Mouse (Mus musculus) heart, embryonic 13.5 days (tissue): ENCODE measurements around the gene A630001G21Rik. TPM values are rescaled to one million over a fixed set of nuclear protein-coding genes. Genes with fewer than 3 reads are reported as not detected.
"Not testable (repeated sequence)": the region's sequence is repeated elsewhere in the genome, so short reads cannot be mapped to it uniquely, and the experiment has no call there.

Source experiments
- ATAC-seq: fragments of 200-750 bp; cut with Nextera tagmentation; 2 replicates; pipeline ENCODE4 v1.8.0; 2017; ENCODE audit warnings: moderate TSS enrichment; ENCODE audit not compliant: insufficient number of reproducible peaks, low FRiP score, low TSS enrichment; ENCODE audit errors: extremely low read depth
- H3K27ac ChIP-seq: fragments of 300-500 bp; sonication (generic); replicated peaks from 2 replicates; pipeline ENCODE4 v1.5.1; 2015; ENCODE audit warnings: moderate library complexity, mild to moderate bottlenecking, inconsistent platforms
- H3K27me3 ChIP-seq: fragments of 300-500 bp; sonication (generic); replicated peaks from 2 replicates; pipeline ENCODE4 v1.6.1; 2015; ENCODE audit warnings: mild to moderate bottlenecking, inconsistent platforms
- H3K36me3 ChIP-seq: fragments of 300-500 bp; sonication (generic); 2 replicates; pipeline ENCODE4 v1.6.1; 2015; ENCODE audit warnings: mild to moderate bottlenecking, inconsistent platforms
- H3K4me1 ChIP-seq: fragments of 300-500 bp; sonication (generic); 2 replicates; pipeline ENCODE4 v1.6.1; 2015; ENCODE audit warnings: inconsistent platforms
- H3K4me2 ChIP-seq: fragments of 300-500 bp; sonication (generic); 2 replicates; pipeline ENCODE4 v1.6.1; 2015; ENCODE audit warnings: inconsistent platforms, mild to moderate bottlenecking, moderate library complexity
- H3K4me3 ChIP-seq: fragments of 300-500 bp; sonication (generic); 2 replicates; pipeline ENCODE4 v1.5.1; 2015; ENCODE audit warnings: moderate library complexity, mild to moderate bottlenecking, inconsistent platforms
- H3K9ac ChIP-seq: fragments of 300-500 bp; sonication (generic); 2 replicates; pipeline ENCODE4 v1.6.1; 2015; ENCODE audit warnings: inconsistent platforms, mild to moderate bottlenecking, moderate library complexity
- H3K9me3 ChIP-seq: fragments of 300-500 bp; sonication (generic); 2 replicates; pipeline ENCODE4 v1.6.1; 2016; ENCODE audit warnings: inconsistent platforms
- WGBS: fragments of 180-500 bp; shearing (Covaris S2); methylation state at CpG from one replicate; pipeline ENCODE4 v1.1.7; 2015; ENCODE audit warnings: mixed read lengths; 5-methylcytosine and 5-hydroxymethylcytosine counted together
- polyA plus RNA-seq: library from polyadenylated mRNA; unstranded; fragments of >200 nt; fragmentation: Nextera tagmentation; extraction: Ambion mirVana; gene quantifications from 2 replicates; pipeline ENCODE4 v1.2.1, GENCODE M21; 2015

Gene A630001G21Rik
- 1.3 and 1.6 TPM in 2 replicates for polyA plus RNA-seq

- H3K36me3 ChIP-seq = no peaks in the 10 kb centered on the region
- H3K9ac ChIP-seq = no peak within 1 kb of the TSS
- no peaks in the 10 kb centered on the region for H3K27me3 ChIP-seq
- no peaks in the 10 kb centered on the region for H3K4me1 ChIP-seq
- 84% methylated on average over 4 of the region's 4 CpGs for WGBS
- no peak for ATAC-seq
- H3K27ac ChIP-seq = no peak within 1 kb of the TSS
- no peak within 1 kb of the TSS for H3K4me3 ChIP-seq
- no peak within 1 kb of the TSS for H3K4me2 ChIP-seq
- H3K9me3 ChIP-seq = no peaks in the 10 kb centered on the region
These were observed at the start of gene A630001G21Rik for GRCm38 (mm10) chr1:85778436-85778835. Gene A630001G21Rik (minus strand): TSS chr1:85778643.

GRCm38 (mm10) chr1:85827166-85827565 is 48.7 kb upstream of the A630001G21Rik start:
- Histone ChIP-seq H3K4me1 (peaks cover 22% of the 10 kb centered on the region), H3K27me3 (no peaks in the 10 kb centered on the region), H3K4me2 (no peak overlapping the region), H3K9me3 (no peaks in the 10 kb centered on the region), H3K9ac (no peak overlapping the region), H3K27ac (no peak overlapping the region), H3K4me3 (no peak overlapping the region), H3K36me3 (peaks cover 30% of the 10 kb centered on the region)
- 71% methylated on average over 5 of the region's 5 CpGs for WGBS
- no peak for ATAC-seq

GRCm38 (mm10) chr1:85824905-85825304 is 46.5 kb upstream of the A630001G21Rik start:
- Histone ChIP-seq H3K4me2 (no peak overlapping the region), H3K27me3 (no peaks in the 10 kb centered on the region), H3K9ac (no peak overlapping the region), H3K4me1 (peaks cover 31% of the 10 kb centered on the region), H3K9me3 (no peaks in the 10 kb centered on the region), H3K4me3 (no peak overlapping the region), H3K36me3 (peaks cover 46% of the 10 kb centered on the region), H3K27ac (no peak overlapping the region)
- WGBS = 64% methylated on average over 3 of the region's 3 CpGs
- no peak for ATAC-seq

GRCm38 (mm10) chr1:85822239-85822638 is 43.8 kb upstream of the A630001G21Rik start:
- peak overlapping the region; percentile 26 for H3K4me2 ChIP-seq
- H3K4me3 ChIP-seq = no peak overlapping the region
- peaks cover 31% of the 10 kb centered on the region for H3K4me1 ChIP-seq
- H3K27ac ChIP-seq = peak overlapping the region; percentile 75
- no peaks in the 10 kb centered on the region for H3K9me3 ChIP-seq
- ATAC-seq = no peak
- 55% methylated on average over 8 of the region's 8 CpGs for WGBS
- 0 out of 2 replicates have a peak overlapping the region, but pooled peaks have one; percentile 55 for H3K9ac ChIP-seq
- no peaks in the 10 kb centered on the region for H3K27me3 ChIP-seq
- peaks cover 56% of the 10 kb centered on the region for H3K36me3 ChIP-seq

GRCm38 (mm10) chr1:85819695-85820094 is 41.3 kb upstream of the A630001G21Rik start:
- WGBS = 98% methylated on average over 1 of the region's 1 CpGs
- Histone ChIP-seq H3K36me3 (peaks cover 45% of the 10 kb centered on the region), H3K4me2 (no peak overlapping the region), H3K4me3 (no peak overlapping the region), H3K9me3 (no peaks in the 10 kb centered on the region), H3K4me1 (peaks cover 38% of the 10 kb centered on the region), H3K27ac (no peak overlapping the region), H3K9ac (no peak overlapping the region), H3K27me3 (no peaks in the 10 kb centered on the region)
- ATAC-seq = no peak

GRCm38 (mm10) chr1:85818121-85818520 is 39.7 kb upstream of the A630001G21Rik start:
- H3K36me3 ChIP-seq = peaks cover 42% of the 10 kb centered on the region
- ATAC-seq = no peak
- WGBS = 91% methylated on average over 6 of the region's 6 CpGs
- H3K4me3 ChIP-seq = no peak overlapping the region
- peaks cover 50% of the 10 kb centered on the region for H3K4me1 ChIP-seq
- H3K9ac ChIP-seq = no peak overlapping the region
- no peaks in the 10 kb centered on the region for H3K9me3 ChIP-seq
- H3K27ac ChIP-seq = no peak overlapping the region
- no peak overlapping the region for H3K4me2 ChIP-seq
- no peaks in the 10 kb centered on the region for H3K27me3 ChIP-seq

- H3K27me3 ChIP-seq, ATAC-seq, H3K9ac ChIP-seq, H3K4me3 ChIP-seq, H3K27ac ChIP-seq, H3K4me2 ChIP-seq, H3K9me3 ChIP-seq: not testable (repeated sequence)
- Histone ChIP-seq H3K4me1 (peaks cover 65% of the 10 kb centered on the region), H3K36me3 (peaks cover 13% of the 10 kb centered on the region)
These were observed 35.8 kb upstream of the A630001G21Rik start for GRCm38 (mm10) chr1:85814213-85814612.

GRCm38 (mm10) chr1:85810787-85811186 is 32.3 kb upstream of the A630001G21Rik start:
- ATAC-seq = no peak
- WGBS = 79% methylated on average over 2 of the region's 2 CpGs
- H3K27ac ChIP-seq = peak overlapping the region; percentile 73

GRCm38 (mm10) chr1:85810343-85810742 is 31.9 kb upstream of the A630001G21Rik start:
- no peaks in the 10 kb centered on the region for H3K36me3 ChIP-seq
- WGBS = 48% methylated on average over 2 of the region's 2 CpGs
- no peak for ATAC-seq
- H3K9me3 ChIP-seq = no peaks in the 10 kb centered on the region
- peaks cover 78% of the 10 kb centered on the region for H3K4me1 ChIP-seq
- no peak overlapping the region for H3K9ac ChIP-seq
- H3K27me3 ChIP-seq = no peaks in the 10 kb centered on the region
- H3K27ac ChIP-seq = peak overlapping the region; percentile 75
- H3K4me3 ChIP-seq = no peak overlapping the region
- peak overlapping the region; percentile 22; the same call in 1 of the 2 replicates for H3K4me2 ChIP-seq

More at GRCm38 (mm10) chr1:85810787-85811186, 32.3 kb upstream of the A630001G21Rik start:
- no peaks in the 10 kb centered on the region for H3K27me3 ChIP-seq
- H3K4me2 ChIP-seq = no peak overlapping the region
- no peaks in the 10 kb centered on the region for H3K9me3 ChIP-seq
- no peak overlapping the region for H3K9ac ChIP-seq
- H3K4me3 ChIP-seq = no peak overlapping the region
- H3K4me1 ChIP-seq = peaks cover 79% of the 10 kb centered on the region
- H3K36me3 ChIP-seq = no peaks in the 10 kb centered on the region

GRCm38 (mm10) chr1:85809256-85809655 is 30.8 kb upstream of the A630001G21Rik start:
- H3K9ac ChIP-seq = no peak overlapping the region
- H3K4me1 ChIP-seq = peaks cover 79% of the 10 kb centered on the region
- no peaks in the 10 kb centered on the region for H3K27me3 ChIP-seq
- 0 out of 2 replicates have a peak overlapping the region, but pooled peaks have one; percentile 28 for H3K27ac ChIP-seq
- no peak overlapping the region for H3K4me3 ChIP-seq
- no peak for ATAC-seq
- H3K9me3 ChIP-seq = no peaks in the 10 kb centered on the region
- WGBS = 65% methylated on average over 4 of the region's 4 CpGs
- 0 out of 2 replicates have a peak, but pooled peaks cover 4% of the 10 kb centered on the region for H3K36me3 ChIP-seq
- no peak overlapping the region for H3K4me2 ChIP-seq

- Histone ChIP-seq H3K4me3 (no peak overlapping the region), H3K36me3 (0 out of 2 replicates have a peak, but pooled peaks cover 5% of the 10 kb centered on the region), H3K4me1 (peaks cover 53% of the 10 kb centered on the region), H3K27ac (no peak overlapping the region), H3K27me3 (no peaks in the 10 kb centered on the region), H3K9ac (no peak overlapping the region), H3K4me2 (no peak overlapping the region), H3K9me3 (no peaks in the 10 kb centered on the region)
- 87% methylated on average over 8 of the region's 8 CpGs for WGBS
- no peak for ATAC-seq
These were observed 26.1 kb upstream of the A630001G21Rik start for GRCm38 (mm10) chr1:85804551-85804950.

GRCm38 (mm10) chr1:85802517-85802916 is 24.1 kb upstream of the A630001G21Rik start:
- H3K4me2 ChIP-seq = no peak overlapping the region
- no peak overlapping the region for H3K4me3 ChIP-seq
- 88% methylated on average over 1 of the region's 1 CpGs for WGBS
- no peak overlapping the region for H3K9ac ChIP-seq
- no peaks in the 10 kb centered on the region for H3K27me3 ChIP-seq
- H3K36me3 ChIP-seq = peaks cover 5% of the 10 kb centered on the region; the same call in 1 of the 2 replicates
- H3K9me3 ChIP-seq = no peaks in the 10 kb centered on the region
- H3K27ac ChIP-seq = no peak overlapping the region
- H3K4me1 ChIP-seq = peaks cover 46% of the 10 kb centered on the region
- ATAC-seq = no peak
